Mouse (Mus musculus): ENCODE measurements at regions not wholly inside any gene's neighbourhood (a gene's known extent, or its start where the extent isn't known, plus 50 kb on each side); places are given as distances from the start of the nearest gene placed in this dataset.

GRCm38 (mm10) chr3:143584692-143585603 is 620.1 kb downstream of the Lmo4 start:
- Histone ChIP-seq H3K9ac (ENCODE audit: low read depth, low read length) (no peak overlapping the region), H3K9me3 (replicated peaks; ENCODE audit: control insufficient read depth, low read length, poor library complexity, severe bottlenecking) (no peaks in the 10 kb centered on the region), H3K4me3 (ENCODE audit: low read depth, low read length) (no peak overlapping the region), H3K27me3 (ENCODE audit: control insufficient read depth, insufficient read depth, low read depth, low read length) (no peaks in the 10 kb centered on the region), H3K4me2 (ENCODE audit: low read length) (no peak overlapping the region), H3K27ac (ENCODE audit: low read length) (no peak overlapping the region), H3K36me3 (ENCODE audit: control insufficient read depth, insufficient read depth, low read length) (no peaks in the 10 kb centered on the region), H3K4me1 (ENCODE audit: control insufficient read depth, insufficient read depth, low read length) (no peaks in the 10 kb centered on the region)
- no peak for ATAC-seq
- 94% methylated on average over 6 of the region's 6 CpGs for WGBS

GRCm38 (mm10) chr3:143576338-143577007 is 628.5 kb downstream of the Lmo4 start:
- H3K4me3 ChIP-seq (ENCODE audit: low read depth, low read length) = no peak overlapping the region

GRCm38 (mm10) chr3:143575737-143576136 is 629.3 kb downstream of the Lmo4 start:
- H3K4me1 ChIP-seq (ENCODE audit: control insufficient read depth, insufficient read depth, low read length) = no peaks in the 10 kb centered on the region
- no peak overlapping the region for H3K27ac ChIP-seq (ENCODE audit: low read length)
- H3K9me3 ChIP-seq (replicated peaks; ENCODE audit: control insufficient read depth, low read length, poor library complexity, severe bottlenecking) = no peaks in the 10 kb centered on the region
- no peaks in the 10 kb centered on the region for H3K36me3 ChIP-seq (ENCODE audit: control insufficient read depth, insufficient read depth, low read length)
- H3K4me2 ChIP-seq (ENCODE audit: low read length) = no peak overlapping the region
- H3K27me3 ChIP-seq (ENCODE audit: control insufficient read depth, insufficient read depth, low read depth, low read length) = no peaks in the 10 kb centered on the region
- no peak for ATAC-seq
- no peak overlapping the region for H3K9ac ChIP-seq (ENCODE audit: low read depth, low read length)
- WGBS = 80% methylated on average over 8 of the region's 8 CpGs
- no peak overlapping the region for H3K4me3 ChIP-seq (ENCODE audit: low read depth, low read length)

More at GRCm38 (mm10) chr3:143576338-143577007, 628.5 kb downstream of the Lmo4 start:
- no peak overlapping the region for H3K9ac ChIP-seq (ENCODE audit: low read depth, low read length)
- WGBS = 92% methylated on average over 7 of the region's 7 CpGs
- no peak overlapping the region for H3K4me2 ChIP-seq (ENCODE audit: low read length)
- H3K4me1 ChIP-seq (ENCODE audit: control insufficient read depth, insufficient read depth, low read length) = no peaks in the 10 kb centered on the region
- H3K27me3 ChIP-seq (ENCODE audit: control insufficient read depth, insufficient read depth, low read depth, low read length) = no peaks in the 10 kb centered on the region
- no peak overlapping the region for H3K27ac ChIP-seq (ENCODE audit: low read length)
- H3K9me3 ChIP-seq (replicated peaks; ENCODE audit: control insufficient read depth, low read length, poor library complexity, severe bottlenecking) = no peaks in the 10 kb centered on the region
- no peak for ATAC-seq
- no peaks in the 10 kb centered on the region for H3K36me3 ChIP-seq (ENCODE audit: control insufficient read depth, insufficient read depth, low read length)

GRCm38 (mm10) chr3:143574035-143574864 is 630.8 kb downstream of the Lmo4 start:
- no peak for ATAC-seq
- 82% methylated on average over 10 of the region's 10 CpGs for WGBS
- no peaks in the 10 kb centered on the region for H3K4me1 ChIP-seq (ENCODE audit: control insufficient read depth, insufficient read depth, low read length)
- no peak overlapping the region for H3K27ac ChIP-seq (ENCODE audit: low read length)
- H3K9me3 ChIP-seq (replicated peaks; ENCODE audit: control insufficient read depth, low read length, poor library complexity, severe bottlenecking) = no peaks in the 10 kb centered on the region
- H3K4me3 ChIP-seq (ENCODE audit: low read depth, low read length) = no peak overlapping the region
- H3K9ac ChIP-seq (ENCODE audit: low read depth, low read length) = no peak overlapping the region
- no peak overlapping the region for H3K4me2 ChIP-seq (ENCODE audit: low read length)
- no peaks in the 10 kb centered on the region for H3K36me3 ChIP-seq (ENCODE audit: control insufficient read depth, insufficient read depth, low read length)
- H3K27me3 ChIP-seq (ENCODE audit: control insufficient read depth, insufficient read depth, low read depth, low read length) = no peaks in the 10 kb centered on the region

- Histone ChIP-seq H3K36me3 (ENCODE audit: control insufficient read depth, insufficient read depth, low read length) (no peaks in the 10 kb centered on the region), H3K9ac (ENCODE audit: low read depth, low read length) (no peak overlapping the region), H3K4me3 (ENCODE audit: low read depth, low read length) (no peak overlapping the region), H3K27me3 (ENCODE audit: control insufficient read depth, insufficient read depth, low read depth, low read length) (no peaks in the 10 kb centered on the region), H3K4me1 (ENCODE audit: control insufficient read depth, insufficient read depth, low read length) (no peaks in the 10 kb centered on the region), H3K9me3 (replicated peaks; ENCODE audit: control insufficient read depth, low read length, poor library complexity, severe bottlenecking) (no peaks in the 10 kb centered on the region), H3K4me2 (ENCODE audit: low read length) (no peak overlapping the region), H3K27ac (ENCODE audit: low read length) (no peak overlapping the region)
- ATAC-seq = no peak
- WGBS = 66% methylated on average over 6 of the region's 6 CpGs
These were observed 635.1 kb downstream of the Lmo4 start for GRCm38 (mm10) chr3:143569930-143570329.

DNA sequence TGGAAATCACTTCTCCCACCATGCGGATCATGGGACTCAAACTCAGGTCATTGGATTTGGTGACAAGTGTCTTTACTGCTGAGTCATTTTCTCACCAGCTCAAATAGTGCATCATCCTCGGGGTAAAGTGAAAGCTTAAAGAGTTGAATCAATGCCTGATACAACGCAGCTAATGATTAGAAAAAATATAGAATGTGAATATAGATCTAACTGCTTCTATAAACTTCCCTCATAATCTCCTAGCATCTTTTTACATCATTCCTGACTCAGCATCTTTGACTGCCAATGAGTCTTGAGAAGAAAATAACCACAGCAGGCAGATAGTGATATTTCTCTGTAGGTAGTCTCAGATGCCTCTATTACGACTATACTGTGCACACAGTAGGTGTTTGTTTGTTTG is 640.0 kb downstream of the Lmo4 start:
- H3K36me3 ChIP-seq (ENCODE audit: control insufficient read depth, insufficient read depth, low read length) = no peaks in the 10 kb centered on the region
- 92% methylated on average over 4 of the region's 4 CpGs for WGBS
- no peak overlapping the region for H3K4me3 ChIP-seq (ENCODE audit: low read depth, low read length)
- no peak overlapping the region for H3K9ac ChIP-seq (ENCODE audit: low read depth, low read length)
- no peaks in the 10 kb centered on the region for H3K4me1 ChIP-seq (ENCODE audit: control insufficient read depth, insufficient read depth, low read length)
- H3K27me3 ChIP-seq (ENCODE audit: control insufficient read depth, insufficient read depth, low read depth, low read length) = no peaks in the 10 kb centered on the region
- no peaks in the 10 kb centered on the region for H3K9me3 ChIP-seq (replicated peaks; ENCODE audit: control insufficient read depth, low read length, poor library complexity, severe bottlenecking)
- no peak for ATAC-seq
- no peak overlapping the region for H3K27ac ChIP-seq (ENCODE audit: low read length)
- no peak overlapping the region for H3K4me2 ChIP-seq (ENCODE audit: low read length)

DNA sequence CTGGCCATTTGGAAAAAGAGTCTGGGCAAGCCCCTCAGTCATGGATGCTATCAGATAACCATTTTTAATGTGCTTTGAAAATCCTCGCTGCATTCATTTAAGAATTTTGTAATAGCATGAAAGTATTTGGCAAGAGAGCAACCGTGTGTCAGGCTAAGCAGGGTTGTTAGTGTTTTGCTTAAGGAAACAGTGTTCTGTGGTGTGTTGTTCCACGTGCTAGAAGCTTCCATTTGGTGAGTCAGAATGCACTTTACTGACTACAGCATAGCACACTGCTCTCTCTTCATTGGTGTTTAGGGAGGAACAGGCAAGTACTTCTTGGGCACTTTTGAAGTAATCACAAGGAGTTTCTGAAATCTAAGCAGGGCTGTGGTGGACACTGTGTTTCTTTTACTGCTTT is 661.0 kb upstream of the Pkn2 start:
- H3K36me3 ChIP-seq (ENCODE audit: control insufficient read depth, insufficient read depth, low read length) = no peaks in the 10 kb centered on the region
- no peak overlapping the region for H3K9ac ChIP-seq (ENCODE audit: low read depth, low read length)
- no peaks in the 10 kb centered on the region for H3K4me1 ChIP-seq (ENCODE audit: control insufficient read depth, insufficient read depth, low read length)
- no peak for ATAC-seq
- H3K4me2 ChIP-seq (ENCODE audit: low read length) = no peak overlapping the region
- no peak overlapping the region for H3K27ac ChIP-seq (ENCODE audit: low read length)
- 57% methylated on average over 3 of the region's 3 CpGs for WGBS
- H3K27me3 ChIP-seq (ENCODE audit: control insufficient read depth, insufficient read depth, low read depth, low read length) = no peaks in the 10 kb centered on the region
- no peaks in the 10 kb centered on the region for H3K9me3 ChIP-seq (replicated peaks; ENCODE audit: control insufficient read depth, low read length, poor library complexity, severe bottlenecking)
- H3K4me3 ChIP-seq (ENCODE audit: low read depth, low read length) = no peak overlapping the region

- Histone ChIP-seq H3K9me3 (replicated peaks; ENCODE audit: control insufficient read depth, low read length, poor library complexity, severe bottlenecking) (no peaks in the 10 kb centered on the region), H3K4me1 (ENCODE audit: control insufficient read depth, insufficient read depth, low read length) (no peaks in the 10 kb centered on the region), H3K4me2 (ENCODE audit: low read length) (no peak overlapping the region), H3K27ac (ENCODE audit: low read length) (no peak overlapping the region), H3K36me3 (ENCODE audit: control insufficient read depth, insufficient read depth, low read length) (no peaks in the 10 kb centered on the region), H3K4me3 (ENCODE audit: low read depth, low read length) (no peak overlapping the region), H3K27me3 (ENCODE audit: control insufficient read depth, insufficient read depth, low read depth, low read length) (no peaks in the 10 kb centered on the region), H3K9ac (ENCODE audit: low read depth, low read length) (no peak overlapping the region)
- no peak for ATAC-seq
- WGBS = 66% methylated on average over 4 of the region's 4 CpGs
These were observed 646.2 kb upstream of the Pkn2 start for GRCm38 (mm10) chr3:143527982-143528381.
